Mouse (Mus musculus): ENCODE measurements around the gene Mup16. TPM values are rescaled to one million over a fixed set of nuclear protein-coding genes. Genes with fewer than 3 reads are reported as not detected.
"Not testable (repeated sequence)": the region's sequence is repeated elsewhere in the genome, so short reads cannot be mapped to it uniquely, and the experiment has no call there.

Mup16 gene
- total RNA-seq (2015) (not detected in 2 replicates), total RNA-seq (2017) (not detected in 2 replicates)

DNA sequence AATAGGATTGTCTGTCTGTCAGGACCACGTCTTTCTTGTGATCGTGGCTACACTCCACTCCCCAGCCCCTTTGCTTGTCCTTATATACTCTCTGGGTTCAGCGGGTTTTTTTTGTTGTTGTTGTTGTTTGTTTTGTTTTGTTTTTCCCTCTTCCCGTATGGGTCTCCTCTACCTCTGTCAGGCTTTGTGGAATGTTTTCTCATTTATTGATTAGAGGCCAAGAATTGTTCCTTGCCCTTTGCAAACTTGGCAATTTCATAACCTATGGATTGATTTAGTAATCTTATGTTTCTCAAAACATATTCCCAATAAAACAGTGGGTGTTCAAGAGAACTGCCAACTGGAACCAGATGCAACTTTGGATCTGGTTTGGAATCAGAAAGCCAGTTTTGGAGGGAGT, at the start of gene Mup16:
Gene Mup16, minus strand, starts transcription at position 101 of the 400 bp plus-strand sequence.
- not testable (repeated sequence) for ATAC-seq (ENCODE audit: poor library complexity, severe bottlenecking)

DNA sequence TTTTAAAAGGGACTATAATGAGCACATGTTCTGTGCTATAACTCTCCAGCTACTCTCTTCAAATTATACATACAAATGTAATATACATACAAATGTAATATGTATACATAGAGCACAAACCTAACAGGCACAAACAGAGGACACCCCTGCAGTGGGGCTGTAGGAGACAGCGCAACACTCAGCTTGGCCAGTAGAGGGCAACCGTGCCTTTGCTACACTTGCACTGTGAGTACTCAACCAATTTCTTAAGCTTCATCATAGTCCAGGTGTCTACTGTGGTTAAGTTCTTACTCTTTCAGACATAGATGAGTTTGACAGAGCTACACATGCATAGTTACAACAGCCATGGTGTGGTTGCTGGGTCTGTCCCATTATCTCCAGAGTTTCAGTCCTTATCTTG, 36.6 kb upstream of the Mup16 start:
- ATAC-seq (ENCODE audit: poor library complexity, severe bottlenecking): not testable (repeated sequence)

Other genes with a start within 250 kb of the Mup16 start
- gene Mup14, start 215.5 kb downstream of the Mup16 start, total RNA-seq (2015): not detected in 2 replicates
- gene Mup14, start 215.5 kb downstream of the Mup16 start, total RNA-seq (2017): not detected in 2 replicates
- gene Mup15, start 79.8 kb downstream of the Mup16 start, total RNA-seq (2015): not detected in 2 replicates
- not detected in 2 replicates for gene Mup15, start 79.8 kb downstream of the Mup16 start, total RNA-seq (2017)
- gene Mup17, start 76.3 kb upstream of the Mup16 start, total RNA-seq (2015): not detected in 2 replicates
- not detected in 2 replicates for gene Mup17, start 76.3 kb upstream of the Mup16 start, total RNA-seq (2017)
- not detected in 2 replicates for gene Mup18, start 154.6 kb upstream of the Mup16 start, total RNA-seq (2015)
- gene Mup18, start 154.6 kb upstream of the Mup16 start, total RNA-seq (2017): not detected in 2 replicates

Data from megakaryocyte, adult 5-6 weeks (primary cell).